Mouse (Mus musculus): ENCODE data around the gene C8a. TPM values are rescaled to one million over a fixed set of nuclear protein-coding genes. Genes with fewer than 3 reads are reported as not detected.

C8a gene
- polyA plus RNA-seq, 1 experiment from 2014 or later = not detected

Other genes with a start within 250 kb of the C8a start
- not detected in 2 replicates for gene C8b, start 110.1 kb downstream of the C8a start, polyA plus RNA-seq (2016; fragmentation: Nextera tagmentation; extraction: Ambion mirVana)
- gene Gm17662, start 19.1 kb downstream of the C8a start, polyA plus RNA-seq (2016; fragmentation: Nextera tagmentation; extraction: Ambion mirVana) = not detected in 2 replicates
- gene Fyb2, start 37.1 kb upstream of the C8a start, polyA plus RNA-seq (2016; fragmentation: Nextera tagmentation; extraction: Ambion mirVana) = 0.26 and 0.27 TPM in 2 replicates
- gene Prkaa2, start 233.5 kb upstream of the C8a start, polyA plus RNA-seq (2016; fragmentation: Nextera tagmentation; extraction: Ambion mirVana) = 6.2 TPM in 2 replicates

Measured in midbrain, embryonic 12.5 days (tissue).